Mouse (Mus musculus) R1 (cell line): ENCODE results near the gene Pgls.

Experiments
- DNase-seq: peaks from one replicate; pipeline ENCODE4 v3.0.0-alpha.2; 2018; ENCODE audit warnings: low read depth, low spot score

Gene Pgls

GRCm38 (mm10) chr8:71569366-71570290 lies 22.3 kb upstream of the Pgls start:
- DNase-seq = peak; percentile 98

- peak; percentile 100 for DNase-seq
These were observed 21.6 kb upstream of the Pgls start for GRCm38 (mm10) chr8:71570291-71570954.

- DNase-seq = no peak
These were observed 19.9 kb upstream of the Pgls start for GRCm38 (mm10) chr8:71572077-71572476.

GRCm38 (mm10) chr8:71572847-71573633 lies 18.9 kb upstream of the Pgls start:
- no peak for DNase-seq

GRCm38 (mm10) chr8:71574426-71574825 lies 17.6 kb upstream of the Pgls start:
- DNase-seq = no peak

- DNase-seq = no peak
These were observed 17.0 kb upstream of the Pgls start for GRCm38 (mm10) chr8:71575020-71575419.

- no peak for DNase-seq
These were observed 14.1 kb upstream of the Pgls start for GRCm38 (mm10) chr8:71577856-71578387.

GRCm38 (mm10) chr8:71579009-71579408 lies 13.0 kb upstream of the Pgls start:
- DNase-seq = no peak

GRCm38 (mm10) chr8:71579476-71579875 lies 12.5 kb upstream of the Pgls start:
- no peak for DNase-seq

- no peak for DNase-seq
These were observed 11.8 kb upstream of the Pgls start for GRCm38 (mm10) chr8:71580201-71580600.

GRCm38 (mm10) chr8:71586891-71587290 lies 5.1 kb upstream of the Pgls start:
- DNase-seq = peak; percentile 77

- DNase-seq = no peak
These were observed 3.2 kb upstream of the Pgls start for GRCm38 (mm10) chr8:71588762-71589161.

- no peak for DNase-seq
These were observed 959 bp upstream of the Pgls start for GRCm38 (mm10) chr8:71591017-71591416.

GRCm38 (mm10) chr8:71592374-71593170 lies 596 bp downstream of the Pgls start:
- peak; percentile 45 for DNase-seq

GRCm38 (mm10) chr8:71593556-71594323 lies 1.8 kb downstream of the Pgls start:
- DNase-seq = no peak

- DNase-seq = no peak
These were observed 2.3 kb downstream of the Pgls start for GRCm38 (mm10) chr8:71594324-71594722.

- DNase-seq = peak; percentile 82
These were observed 3.9 kb downstream of the Pgls start for GRCm38 (mm10) chr8:71595862-71596261.

GRCm38 (mm10) chr8:71596384-71596783 lies 4.4 kb downstream of the Pgls start:
- DNase-seq = no peak

- DNase-seq = no peak
These were observed 4.8 kb downstream of the Pgls start for GRCm38 (mm10) chr8:71596798-71597197.

GRCm38 (mm10) chr8:71597451-71597850 lies 5.5 kb downstream of the Pgls start, which contains the start of gene Fam129c:
TSS of gene Fam129c (plus strand) at chr8:71597648.
- DNase-seq = no peak
